Mouse (Mus musculus): ENCODE data around the gene Lcn4. TPM values are rescaled to one million over a fixed set of nuclear protein-coding genes. Genes with fewer than 3 reads are reported as not detected.

The Lcn4 gene
- polyA plus RNA-seq, 1 experiment = not detected

DNA sequence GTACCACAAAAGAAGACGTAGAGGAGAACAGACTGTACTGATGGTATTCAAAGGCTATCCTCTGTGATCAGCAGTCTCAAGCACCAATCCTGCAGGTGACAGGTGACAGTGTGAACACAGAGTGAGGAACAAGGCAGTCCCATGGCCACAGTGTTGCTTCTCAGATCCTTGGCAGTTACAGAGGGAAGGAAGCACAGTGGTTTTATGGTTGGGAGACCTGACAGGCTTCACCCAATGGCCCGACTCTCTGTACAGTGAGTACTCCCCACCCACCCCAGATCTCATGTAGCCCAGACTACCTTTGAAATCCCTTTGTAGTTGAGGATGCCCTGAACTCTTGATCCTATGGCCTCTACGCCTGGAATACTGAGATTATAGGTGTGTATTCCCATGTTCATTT, 45.7 kb downstream of the Lcn4 start:
- no peaks in the 10 kb centered on the region for H3K27me3 ChIP-seq (ENCODE audit: control insufficient read depth, insufficient read depth, insufficient read length)
- H3K79me2 ChIP-seq (ENCODE audit: control insufficient read depth, insufficient read depth) = no peaks in the 10 kb centered on the region
- no peak overlapping the region for H3K4me3 ChIP-seq
- no peak overlapping the region for H3K4me2 ChIP-seq (ENCODE audit: low read depth)
- TF ChIP-seq MYOD1 (IDR thresholded peaks at IDR 0.05; ENCODE audit: control insufficient read depth in 1 of 3, insufficient read length in 2 of 3, low read depth in 2 of 3) = no peak
- no peak for TF ChIP-seq SRF (IDR thresholded peaks at IDR 0.05; ENCODE audit: control insufficient read depth, insufficient read length, low read depth)
- TF ChIP-seq MAX (IDR thresholded peaks at IDR 0.05; ENCODE audit: low read depth) = no peak
- TF ChIP-seq REST (IDR thresholded peaks at IDR 0.05; ENCODE audit: insufficient read depth, insufficient read length) = no peak
- TF ChIP-seq POLR2AphosphoS2 (IDR thresholded peaks at IDR 0.05; ENCODE audit: insufficient read length, low read depth) = no peak
- TF ChIP-seq POLR2A (IDR thresholded peaks at IDR 0.05; ENCODE audit: insufficient read length, low read depth) = no peak
- TF ChIP-seq CEBPB (IDR thresholded peaks at IDR 0.05; ENCODE audit: insufficient read depth, poor library complexity, severe bottlenecking) = no peak
- TF ChIP-seq USF1 (IDR thresholded peaks at IDR 0.05; ENCODE audit: low read depth) = no peak
- no peak for TF ChIP-seq TCF12 (IDR thresholded peaks at IDR 0.05; ENCODE audit: insufficient read depth, poor library complexity, severe bottlenecking)
- no peaks in the 10 kb centered on the region for H3K36me3 ChIP-seq (ENCODE audit: control insufficient read depth, insufficient read depth)
- H3ac ChIP-seq (ENCODE audit: control insufficient read depth, insufficient read length) = no peak overlapping the region

- no peak overlapping the region for H3ac ChIP-seq (ENCODE audit: control insufficient read depth, insufficient read length)
- no peak overlapping the region for H3K4me2 ChIP-seq (ENCODE audit: low read depth)
- peaks cover 10% of the 10 kb centered on the region for H3K27me3 ChIP-seq (ENCODE audit: control insufficient read depth, insufficient read depth, insufficient read length)
- TF ChIP-seq USF1 (IDR thresholded peaks at IDR 0.05; ENCODE audit: low read depth) (no peak), POLR2AphosphoS2 (IDR thresholded peaks at IDR 0.05; ENCODE audit: insufficient read length, low read depth) (no peak), MAX (IDR thresholded peaks at IDR 0.05; ENCODE audit: low read depth) (no peak)
- no peaks in the 10 kb centered on the region for H3K36me3 ChIP-seq (ENCODE audit: control insufficient read depth, insufficient read depth)
- no peaks in the 10 kb centered on the region for H3K79me2 ChIP-seq (ENCODE audit: control insufficient read depth, insufficient read depth)
- no peak overlapping the region for H3K4me3 ChIP-seq
Measured at GRCm38 (mm10) chr2:26622984-26623383, 48.1 kb downstream of the Lcn4 start.

- H3K27me3 ChIP-seq (ENCODE audit: control insufficient read depth, insufficient read depth, insufficient read length) = peaks cover 10% of the 10 kb centered on the region
- no peaks in the 10 kb centered on the region for H3K36me3 ChIP-seq (ENCODE audit: control insufficient read depth, insufficient read depth)
- no peak overlapping the region for H3K4me2 ChIP-seq (ENCODE audit: low read depth)
- no peaks in the 10 kb centered on the region for H3K79me2 ChIP-seq (ENCODE audit: control insufficient read depth, insufficient read depth)
- no peak overlapping the region for H3K4me3 ChIP-seq
- TF ChIP-seq TCF3 (IDR thresholded peaks at IDR 0.05; ENCODE audit: insufficient read length, low read depth) = no peak
- no peak for TF ChIP-seq USF1 (IDR thresholded peaks at IDR 0.05; ENCODE audit: low read depth)
- no peak for TF ChIP-seq MYOD1 (IDR thresholded peaks at IDR 0.05; ENCODE audit: control insufficient read depth in 1 of 3, insufficient read length in 2 of 3, low read depth in 2 of 3)
- no peak for TF ChIP-seq CEBPB (IDR thresholded peaks at IDR 0.05; ENCODE audit: insufficient read depth, poor library complexity, severe bottlenecking)
- TF ChIP-seq MYOG (IDR thresholded peaks at IDR 0.05; ENCODE audit: control insufficient read depth in 1 of 3, insufficient read depth in 1 of 3, insufficient read length in 2 of 3, low read depth in 2 of 3) = no peak
- TF ChIP-seq SRF (IDR thresholded peaks at IDR 0.05; ENCODE audit: control insufficient read depth, insufficient read length, low read depth) = no peak
- no peak for TF ChIP-seq POLR2A (IDR thresholded peaks at IDR 0.05; ENCODE audit: insufficient read length, low read depth)
- no peak for TF ChIP-seq REST (IDR thresholded peaks at IDR 0.05; ENCODE audit: insufficient read depth, insufficient read length)
- TF ChIP-seq E2F4 (IDR thresholded peaks at IDR 0.05; ENCODE audit: insufficient read depth) = no peak
- TF ChIP-seq MAX (IDR thresholded peaks at IDR 0.05; ENCODE audit: low read depth) = no peak
- TF ChIP-seq TCF12 (IDR thresholded peaks at IDR 0.05; ENCODE audit: insufficient read depth, poor library complexity, severe bottlenecking) = no peak
- H3ac ChIP-seq (ENCODE audit: control insufficient read depth, insufficient read length) = no peak overlapping the region
Measured at GRCm38 (mm10) chr2:26621246-26621645, 49.8 kb downstream of the Lcn4 start.

GRCm38 (mm10) chr2:26617928-26618327, 53.2 kb downstream of the Lcn4 start:
- H3K4me3 ChIP-seq = no peak overlapping the region
- TF ChIP-seq MYOD1 (IDR thresholded peaks at IDR 0.05; ENCODE audit: control insufficient read depth in 1 of 3, insufficient read length in 2 of 3, low read depth in 2 of 3) (no peak), E2F4 (IDR thresholded peaks at IDR 0.05; ENCODE audit: insufficient read depth) (no peak), USF1 (IDR thresholded peaks at IDR 0.05; ENCODE audit: low read depth) (no peak), POLR2A (IDR thresholded peaks at IDR 0.05; ENCODE audit: insufficient read length, low read depth) (no peak), TCF3 (IDR thresholded peaks at IDR 0.05; ENCODE audit: insufficient read length, low read depth) (no peak), MYOG (IDR thresholded peaks at IDR 0.05; ENCODE audit: control insufficient read depth in 1 of 3, insufficient read depth in 1 of 3, insufficient read length in 2 of 3, low read depth in 2 of 3) (no peak), REST (IDR thresholded peaks at IDR 0.05; ENCODE audit: insufficient read depth, insufficient read length) (no peak), CEBPB (IDR thresholded peaks at IDR 0.05; ENCODE audit: insufficient read depth, poor library complexity, severe bottlenecking) (no peak), MAX (IDR thresholded peaks at IDR 0.05; ENCODE audit: low read depth) (no peak), POLR2AphosphoS2 (IDR thresholded peaks at IDR 0.05; ENCODE audit: insufficient read length, low read depth) (no peak), SRF (IDR thresholded peaks at IDR 0.05; ENCODE audit: control insufficient read depth, insufficient read length, low read depth) (no peak), TCF12 (IDR thresholded peaks at IDR 0.05; ENCODE audit: insufficient read depth, poor library complexity, severe bottlenecking) (no peak)
- no peaks in the 10 kb centered on the region for H3K36me3 ChIP-seq (ENCODE audit: control insufficient read depth, insufficient read depth)
- H3ac ChIP-seq (ENCODE audit: control insufficient read depth, insufficient read length) = no peak overlapping the region
- no peaks in the 10 kb centered on the region for H3K79me2 ChIP-seq (ENCODE audit: control insufficient read depth, insufficient read depth)
- H3K4me2 ChIP-seq (ENCODE audit: low read depth) = no peak overlapping the region
- H3K27me3 ChIP-seq (ENCODE audit: control insufficient read depth, insufficient read depth, insufficient read length) = peaks cover 10% of the 10 kb centered on the region

Other genes starting within 250 kb of the Lcn4 start
- 31.4 TPM for gene Sec16a, start 226.1 kb downstream of the Lcn4 start, polyA plus RNA-seq (2012; fragmentation: generic; extraction: Trizol)
- gene Notch1, start 154.6 kb downstream of the Lcn4 start, polyA plus RNA-seq (2012; fragmentation: generic; extraction: Trizol) = 16.3 TPM
- 2.7 TPM for gene Egfl7, start 91.3 kb downstream of the Lcn4 start, polyA plus RNA-seq (2012; fragmentation: generic; extraction: Trizol)
- gene Gm20532, start 84.6 kb downstream of the Lcn4 start, polyA plus RNA-seq (2012; fragmentation: generic; extraction: Trizol) = not detected
- 31.3 TPM for gene Agpat2, start 66.9 kb downstream of the Lcn4 start, polyA plus RNA-seq (2012; fragmentation: generic; extraction: Trizol)
- 2.6 TPM for gene Fam69b, start 42.8 kb downstream of the Lcn4 start, polyA plus RNA-seq (2012; fragmentation: generic; extraction: Trizol)
- gene Abo, start 193.7 kb upstream of the Lcn4 start, polyA plus RNA-seq (2012; fragmentation: generic; extraction: Trizol) = not detected
- 16.7 TPM for gene Surf6, start 231.6 kb upstream of the Lcn4 start, polyA plus RNA-seq (2012; fragmentation: generic; extraction: Trizol)
- 38.6 TPM for gene Med22, start 239.4 kb upstream of the Lcn4 start, polyA plus RNA-seq (2012; fragmentation: generic; extraction: Trizol)
- gene Rpl7a, start 239.5 kb upstream of the Lcn4 start, polyA plus RNA-seq (2012; fragmentation: generic; extraction: Trizol) = 2,027 TPM
- gene Surf2, start 245.1 kb upstream of the Lcn4 start, polyA plus RNA-seq (2012; fragmentation: generic; extraction: Trizol) = 34.9 TPM
- 53.8 TPM for gene Surf1, start 245.2 kb upstream of the Lcn4 start, polyA plus RNA-seq (2012; fragmentation: generic; extraction: Trizol)